10 mouse cellular contexts compared by ENCODE assay signal in genomic region chr10:56880154-56880591, GRCm38 (mm10).
DNase-seq lines count a peak whose midpoint lies in the region; ATAC-seq and TF ChIP-seq lines count a peak whose summit lies in the region.
"Had no signal": no experiment of that assay in that cellular context is flagged by ENCODE, and none has a peak within 500 bp of the region (broad histone marks: within the 10 kb centered on the region; RNA-seq: fewer than 3 reads in every experiment).

No protein-coding gene starts in this region.

- H3K36me3 ChIP-seq in kidney, embryonic 16.5 days (ENCODE audit: insufficient read depth, low read length), result no peaks in the 10 kb centered on the region
- H3K36me3 ChIP-seq: heart, embryonic 13.5 days had no signal

- no peak overlapping the region for H3K4me2 ChIP-seq in kidney, embryonic 16.5 days (replicated peaks; ENCODE audit: low read depth, low read length)
- H3K4me2 ChIP-seq: heart, embryonic 13.5 days had no signal

- no peak overlapping the region for H3K27ac ChIP-seq in left cerebral cortex, adult 2 months
- H3K27ac ChIP-seq in kidney, embryonic 16.5 days (ENCODE audit: low read length), result no peak overlapping the region
- H3K27ac ChIP-seq: heart, embryonic 13.5 days had no signal

- 87% methylated on average over 12 of the region's 12 CpGs for WGBS in kidney, embryonic 16.5 days

- ATAC-seq in kidney, embryonic 16.5 days (ENCODE audit: low FRiP score, low TSS enrichment), result no peak

- TF ChIP-seq CTCF in left cerebral cortex, adult 2 months (IDR thresholded peaks at IDR 0.05), result no peak

- H3K4me3 ChIP-seq in left cerebral cortex, adult 2 months, result no peak overlapping the region
- H3K4me3 ChIP-seq in kidney, embryonic 16.5 days (ENCODE audit: low read length), result no peak overlapping the region
- H3K4me3 ChIP-seq: heart, embryonic 13.5 days; myocyte had no signal

- no peaks in the 10 kb centered on the region for H3K27me3 ChIP-seq in kidney, embryonic 16.5 days (ENCODE audit: insufficient read depth, low read length)
- H3K27me3 ChIP-seq: heart, embryonic 13.5 days had no signal

- peak; percentile 28 to 30 for DNase-seq in left cerebral cortex, postnatal 10 days (ENCODE audit: extremely low spot score in 1 of 2, low spot score in 2 of 2)
- DNase-seq in left cerebral cortex, adult 2 months (ENCODE audit: extremely low spot score in 1 of 2, low spot score in 2 of 2), result no peak
- DNase-seq in cerebellum, adult 18-20 months, result peak; percentile 55 to 57
- peak; percentile 74 for DNase-seq in gastrocnemius, postnatal 25 days
- peak; percentile 3 for DNase-seq in lung, postnatal 36 days
- DNase-seq in B cell, adult 2 months, result no peak
- DNase-seq: spleen, adult 18-20 months had no signal

- H3K4me1 ChIP-seq in kidney, embryonic 16.5 days (ENCODE audit: insufficient read depth, low read length), result no peaks in the 10 kb centered on the region

- no peak overlapping the region for H3K9ac ChIP-seq in kidney, embryonic 16.5 days (replicated peaks; ENCODE audit: low read length)
- H3K9ac ChIP-seq: heart, embryonic 13.5 days had no signal

- H3K9me3 ChIP-seq in kidney, embryonic 16.5 days (ENCODE audit: low read length), result no peaks in the 10 kb centered on the region
- H3K9me3 ChIP-seq: heart, embryonic 13.5 days had no signal

- intact Hi-C loops in left cerebral cortex, postnatal 10 days (cut with DNase I), result loop anchor here (10.0 kb wide), 1 partner anchor 505 kb away; the partner anchor contains the start of gene Gja1
- intact Hi-C loops in left cerebral cortex, adult 2 months (cut with DNase I), result no loop called here

Comparison
In these comparisons a context has a peak if more than half of its experiments do, and no peak if none do; other contexts are left out.
1. DNase-seq: peak in left cerebral cortex, postnatal 10 days (2 of 2), cerebellum, adult 18-20 months (2 of 2), gastrocnemius, postnatal 25 days (single experiment) and lung, postnatal 36 days (single experiment); none in left cerebral cortex, adult 2 months (0 of 2) and B cell, adult 2 months (0 of 2).